Comparison of ENCODE assay signal across 31 mouse cellular contexts in the genomic region with DNA sequence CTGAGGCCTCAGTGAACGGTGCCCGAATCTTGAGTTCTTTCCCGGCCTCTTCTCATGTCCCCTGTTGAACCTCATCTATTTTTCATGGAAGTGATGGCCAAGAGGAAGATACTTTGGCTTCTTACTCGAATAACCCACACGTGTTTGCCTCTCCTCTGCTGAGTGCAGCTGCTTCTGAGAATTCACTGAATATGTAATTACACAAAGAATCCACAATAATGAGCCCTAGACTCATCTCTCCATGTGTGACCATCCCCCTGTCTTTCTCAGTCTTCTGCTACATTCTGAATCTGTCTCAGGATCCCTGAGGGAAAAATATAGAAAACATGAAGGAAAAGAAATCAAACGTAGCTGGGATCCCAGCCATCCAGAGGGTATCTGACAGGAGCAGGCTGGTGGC. TPM values are rescaled to one million over a fixed set of nuclear protein-coding genes. Genes with fewer than 3 reads are reported as not detected.
"Had no signal": no experiment of that assay in that cellular context is flagged by ENCODE, and none has a peak within 500 bp of the region (broad histone marks: within the 10 kb centered on the region; RNA-seq: fewer than 3 reads in every experiment).

No protein-coding gene starts in this region.

- ATAC-seq: hindbrain, postnatal 0 days; intestine, postnatal 0 days; liver, postnatal 0 days had no signal

- H3K36me3 ChIP-seq: heart, embryonic 10.5 days; heart, embryonic 12.5 days; hindbrain, embryonic 13.5 days; hindbrain, embryonic 15.5 days; limb, embryonic 10.5 days; limb, embryonic 12.5 days; liver, embryonic 13.5 days; liver, embryonic 15.5 days had no signal

- H3K27ac ChIP-seq: gastrocnemius, adult 2 months; heart, embryonic 10.5 days; hindbrain, embryonic 13.5 days; hindbrain, embryonic 15.5 days; hindbrain, postnatal 0 days; layer of hippocampus, adult 2 months; left cerebral cortex, adult 2 months; limb, embryonic 10.5 days; limb, embryonic 12.5 days; liver, embryonic 13.5 days; liver, embryonic 15.5 days had no signal

- H3K4me3 ChIP-seq: gastrocnemius, adult 2 months; heart, embryonic 10.5 days; heart, embryonic 12.5 days; hindbrain, embryonic 13.5 days; hindbrain, embryonic 15.5 days; layer of hippocampus, adult 2 months; left cerebral cortex, adult 2 months; limb, embryonic 10.5 days; limb, embryonic 12.5 days; liver, embryonic 13.5 days; liver, embryonic 15.5 days had no signal

- DNase-seq: gastrocnemius, adult 2 months; gastrocnemius, postnatal 10 days; gastrocnemius, postnatal 25 days; heart, adult 18-20 months; heart, postnatal 10 days; kidney, adult 18-20 months; kidney, adult 8-10 months; kidney, postnatal 10 days; kidney, postnatal 25 days; kidney, postnatal 4 days; liver; liver, embryonic 13.5 days; liver, postnatal 0 days had no signal

- H3K9me3 ChIP-seq: heart, embryonic 10.5 days; heart, embryonic 12.5 days; hindbrain, embryonic 13.5 days; hindbrain, embryonic 15.5 days; limb, embryonic 10.5 days; liver, embryonic 13.5 days; liver, embryonic 15.5 days had no signal

- H3K4me1 ChIP-seq: heart, embryonic 10.5 days; hindbrain, embryonic 15.5 days; liver, embryonic 13.5 days; liver, embryonic 15.5 days had no signal

- H3K4me2 ChIP-seq: heart, embryonic 12.5 days; hindbrain, embryonic 13.5 days; hindbrain, embryonic 15.5 days; limb, embryonic 12.5 days; liver, embryonic 11.5 days; liver, embryonic 13.5 days; liver, embryonic 15.5 days had no signal

- H3K9ac ChIP-seq: heart, embryonic 12.5 days; hindbrain, embryonic 13.5 days; hindbrain, embryonic 15.5 days; limb, embryonic 12.5 days; liver, embryonic 13.5 days; liver, embryonic 15.5 days; liver, postnatal 0 days had no signal

- H3K27me3 ChIP-seq: hindbrain, embryonic 13.5 days; hindbrain, embryonic 15.5 days; liver, embryonic 13.5 days; liver, embryonic 15.5 days had no signal

RNA-seq across cellular contexts. Expression of a gene that starts 32.5 kb away (rescaled TPM):
- total RNA-seq: gastrocnemius, adult 2 months; gastrocnemius, postnatal 10 days; gastrocnemius, postnatal 25 days; gastrocnemius, postnatal 4 days; granulocyte monocyte progenitor cell, adult 5-6 weeks; heart, adult 8-10 months; heart, postnatal 10 days; heart, postnatal 25 days; hematopoietic stem cell, adult 5-6 weeks had no signal
- polyA plus RNA-seq: heart, embryonic 12.5 days; heart, embryonic 14.5 days; limb, embryonic 10.5 days; limb, embryonic 12.5 days; liver, embryonic 11.5 days; liver, embryonic 13.5 days had no signal
